Mouse (Mus musculus) limb, embryonic 11.5 days (tissue): ENCODE results near the gene Pkd1l1. TPM values are rescaled to one million over a fixed set of nuclear protein-coding genes. Genes with fewer than 3 reads are reported as not detected.

Experiments used
- ATAC-seq: fragments of 200-750 bp; cut with Nextera tagmentation; 2 replicates; pipeline ENCODE4 v1.8.0; 2017; ENCODE audit warnings: low read depth; ENCODE audit not compliant: insufficient number of reproducible peaks, low FRiP score, low TSS enrichment
- DNase-seq: peaks from one replicate; pipeline ENCODE4 v3.0.0-alpha.2; 2015; ENCODE audit warnings: low spot score
- H3K27ac ChIP-seq: fragments of 300-500 bp; sonication (generic); replicated peaks from 2 replicates; pipeline ENCODE4 v1.5.1; 2014; ENCODE audit warnings: low read depth, mild to moderate bottlenecking, low read length
- H3K27me3 ChIP-seq: fragments of 300-500 bp; sonication (generic); 2 replicates; pipeline ENCODE4 v1.6.1; 2014; ENCODE audit warnings: mild to moderate bottlenecking, low read length, mixed read lengths; ENCODE audit not compliant: control insufficient read depth, insufficient read depth
- H3K36me3 ChIP-seq: fragments of 300-500 bp; sonication (generic); 2 replicates; pipeline ENCODE4 v1.6.1; 2014; ENCODE audit warnings: mild to moderate bottlenecking, low read length, moderate library complexity, mixed read lengths; ENCODE audit not compliant: control insufficient read depth, insufficient read depth
- H3K4me1 ChIP-seq: fragments of 300-500 bp; sonication (generic); 2 replicates; pipeline ENCODE4 v1.6.1; 2014; ENCODE audit warnings: low read length, mixed read lengths; ENCODE audit not compliant: control insufficient read depth, insufficient read depth
- H3K4me2 ChIP-seq: fragments of 300-500 bp; sonication (generic); 2 replicates; pipeline ENCODE4 v1.6.1; 2014; ENCODE audit warnings: low read depth, mild to moderate bottlenecking, moderate library complexity; ENCODE audit not compliant: severe bottlenecking
- H3K4me3 ChIP-seq: fragments of 300-500 bp; sonication (generic); 2 replicates; pipeline ENCODE4 v1.5.1; 2014; ENCODE audit warnings: low read depth, low read length
- H3K9ac ChIP-seq: fragments of 300-500 bp; sonication (generic); 2 replicates; pipeline ENCODE4 v1.6.1; 2014; ENCODE audit warnings: mild to moderate bottlenecking, low read length
- H3K9me3 ChIP-seq: fragments of 300-500 bp; sonication (generic); 2 replicates; pipeline ENCODE4 v1.6.1; 2016; ENCODE audit warnings: low read length; ENCODE audit not compliant: control insufficient read depth
- WGBS: fragments of 180-500 bp; shearing (Covaris S2); extraction: QIAGEN DNeasy Blood & Tissue Kit; methylation state at CpG from one replicate; pipeline ENCODE4 v1.1.7; 2014; 5-methylcytosine and 5-hydroxymethylcytosine counted together
- polyA plus RNA-seq: library from polyadenylated mRNA; unstranded; fragments of >200 nt; fragmentation: Nextera tagmentation; extraction: Ambion mirVana; gene quantifications from 2 replicates; pipeline ENCODE4 v1.2.1, GENCODE M21; 2014

Gene Pkd1l1
- polyA plus RNA-seq, 1 experiment from 2014 or later, result 0.03 TPM

GRCm38 (mm10) chr11:8781308-8782140, 191.5 kb downstream of the Pkd1l1 start:
- no peak overlapping the region for H3K9ac ChIP-seq
- no peaks in the 10 kb centered on the region for H3K9me3 ChIP-seq
- no peaks in the 10 kb centered on the region for H3K36me3 ChIP-seq
- whole genome bisulfite sequencing, result 45% methylated on average over 10 of the region's 10 CpGs
- H3K4me3 ChIP-seq, result no peak overlapping the region
- peaks cover 17% of the 10 kb centered on the region for H3K4me1 ChIP-seq
- DNase-seq, result peak; percentile 44
- no peak overlapping the region for H3K4me2 ChIP-seq
- peak; percentile 64; the same call in 1 of the 2 replicates for ATAC-seq
- no peaks in the 10 kb centered on the region for H3K27me3 ChIP-seq
- H3K27ac ChIP-seq, result no peak overlapping the region

DNA sequence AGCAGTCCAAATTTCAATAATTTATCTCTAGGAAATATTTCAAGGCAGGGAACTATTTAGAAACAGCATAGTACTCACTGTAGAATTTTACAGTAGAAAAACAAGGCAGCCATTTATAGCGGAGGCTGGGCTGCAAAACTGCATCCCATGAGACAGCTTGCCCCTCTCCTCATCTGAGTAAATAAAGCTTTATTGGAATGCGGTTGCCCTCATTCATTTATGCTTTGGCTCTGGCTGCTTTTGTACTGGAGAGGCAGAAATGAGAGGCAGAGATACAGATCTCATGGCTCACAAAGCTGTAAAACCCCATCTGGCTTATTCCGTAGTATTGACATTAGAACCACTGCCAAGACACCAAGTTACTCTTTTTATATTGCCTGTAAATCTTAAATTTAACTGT, 193.6 kb downstream of the Pkd1l1 start:
- ATAC-seq, result no peak
- no peaks in the 10 kb centered on the region for H3K36me3 ChIP-seq
- H3K4me1 ChIP-seq, result peaks cover 13% of the 10 kb centered on the region
- DNase-seq, result no peak
- no peak overlapping the region for H3K9ac ChIP-seq
- no peaks in the 10 kb centered on the region for H3K9me3 ChIP-seq
- no peak overlapping the region for H3K4me2 ChIP-seq
- 80% methylated on average over 3 of the region's 3 CpGs for WGBS
- no peak overlapping the region for H3K27ac ChIP-seq
- H3K4me3 ChIP-seq, result no peak overlapping the region
- no peaks in the 10 kb centered on the region for H3K27me3 ChIP-seq

Other genes starting within 250 kb of the Pkd1l1 start
- gene Hus1, start 37.9 kb upstream of the Pkd1l1 start, polyA plus RNA-seq, result 21.4 and 23.0 TPM in 2 replicates
- 0.13 and 0.27 TPM in 2 replicates for gene Gm11992, start 75.3 kb upstream of the Pkd1l1 start, polyA plus RNA-seq
- gene Sun3, start 75.7 kb upstream of the Pkd1l1 start, polyA plus RNA-seq, result not detected in 2 replicates
- gene Upp1, start 144.8 kb upstream of the Pkd1l1 start, polyA plus RNA-seq, result 1.9 and 3.5 TPM in 2 replicates
- gene Abca13, start 218.7 kb upstream of the Pkd1l1 start, polyA plus RNA-seq, result not detected in 2 replicates